Mouse (Mus musculus): Measurements from ENCODE around the gene Scgb2b2.

Gene Scgb2b2

GRCm38 (mm10) chr7:31290208-31290607 is at the start of gene Scgb2b2:
Gene Scgb2b2 (plus strand): TSS chr7:31290508.
- DNase-seq (ENCODE audit: low spot score), result no peak

GRCm38 (mm10) chr7:31291721-31292120 is 1.4 kb downstream of the Scgb2b2 start, which contains the start of gene Scgb1b2:
Gene Scgb1b2 (minus strand): TSS chr7:31291821.
- DNase-seq (ENCODE audit: low spot score), result no peak

All from ovary, postnatal 14 days (tissue).